Mouse (Mus musculus): ENCODE measurements at regions not wholly inside any gene's neighbourhood (a gene's known extent, or its start where the extent isn't known, plus 50 kb on each side); places are given as distances from the start of the nearest gene placed in this dataset.

- no peak for DNase-seq (ENCODE audit: low spot score)
Measured at GRCm38 (mm10) chr4:140463296-140463695, 202.5 kb downstream of the Arhgef10l start.

DNA sequence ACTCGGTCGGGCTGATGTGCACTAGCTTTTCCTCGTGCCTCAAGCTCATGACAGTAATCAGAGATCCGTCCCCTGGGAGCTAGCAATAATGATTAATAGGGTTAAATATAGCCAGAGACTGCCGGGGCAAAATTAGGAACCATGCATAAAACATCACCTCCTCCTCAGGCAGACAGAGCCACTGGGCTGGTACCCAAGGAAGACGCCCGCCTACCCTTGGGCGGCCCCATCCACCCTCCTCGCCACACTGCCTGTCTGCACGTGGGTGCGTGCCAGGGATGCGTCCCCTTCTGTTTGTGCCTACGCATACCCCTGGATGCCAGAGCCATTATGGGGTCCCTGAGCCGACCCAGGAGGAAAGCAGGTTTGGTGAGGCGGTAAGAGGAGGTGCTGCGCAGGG is 204.5 kb downstream of the Arhgef10l start:
- DNase-seq (ENCODE audit: low spot score) = no peak

- no peak for DNase-seq (ENCODE audit: low spot score)
Measured at GRCm38 (mm10) chr4:140449062-140449461, 202.5 kb upstream of the Igsf21 start.

- no peak for DNase-seq (ENCODE audit: low spot score)
Measured at GRCm38 (mm10) chr4:140446455-140446854, 199.9 kb upstream of the Igsf21 start.

DNA sequence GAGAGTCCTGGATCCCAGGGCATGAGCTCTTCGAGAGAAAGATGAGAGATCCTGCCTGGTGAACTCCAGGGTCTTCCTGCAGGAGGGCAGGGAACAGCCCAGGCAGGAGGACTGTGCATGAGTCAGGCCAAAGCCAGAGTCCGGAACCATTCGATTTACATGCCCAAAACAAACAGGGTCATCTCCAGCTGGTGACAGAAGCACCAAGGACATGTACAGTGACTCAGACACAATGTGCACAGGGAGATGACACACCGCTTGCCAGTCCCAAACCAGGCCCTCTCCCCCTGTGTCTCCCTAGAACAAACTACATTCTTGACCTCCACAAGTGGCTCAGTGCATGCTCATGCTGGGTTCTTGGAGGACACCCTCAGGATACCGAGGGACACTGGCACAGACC is 199.3 kb upstream of the Igsf21 start:
- no peak for DNase-seq (ENCODE audit: low spot score)

DNA sequence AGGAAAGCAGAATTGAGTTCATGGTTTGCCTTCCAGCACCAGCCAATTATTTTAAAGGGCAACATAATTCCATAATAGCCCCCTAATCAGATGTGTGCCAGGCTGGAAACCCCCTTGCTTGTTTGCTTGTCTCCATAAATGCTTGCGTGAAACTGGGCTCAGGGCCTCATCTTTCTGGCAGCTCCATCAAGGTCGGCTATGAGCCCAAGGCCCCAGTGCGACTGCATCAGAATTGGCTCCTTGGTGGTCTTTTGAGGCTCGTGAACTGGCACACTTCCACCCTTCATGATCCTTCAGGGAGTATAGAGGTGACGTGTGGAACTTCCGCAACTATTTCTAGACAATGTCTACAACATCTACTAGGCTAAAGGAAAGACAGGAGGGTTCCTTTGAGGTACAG is 196.6 kb upstream of the Igsf21 start:
- DNase-seq (ENCODE audit: low spot score) = no peak

DNA sequence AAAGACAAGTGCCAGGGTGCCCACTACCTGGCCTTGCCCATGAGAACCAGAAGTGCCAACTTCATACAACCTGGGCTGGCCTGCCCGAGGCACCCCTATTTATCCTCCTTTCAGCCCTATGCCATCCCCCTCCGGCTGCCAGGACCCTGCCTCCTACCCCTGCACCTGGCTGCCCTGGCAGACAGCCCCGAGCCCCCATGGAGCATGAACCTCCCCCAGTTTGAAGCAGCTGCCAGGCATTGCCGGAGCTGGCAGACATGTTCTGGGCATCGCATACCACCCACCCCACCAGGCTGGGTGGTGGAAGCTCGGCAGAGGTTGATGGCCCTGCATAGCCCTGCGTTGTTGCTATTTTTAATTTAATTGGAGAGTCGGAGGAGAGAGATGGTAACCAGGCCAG is 195.2 kb upstream of the Igsf21 start:
- no peak for DNase-seq (ENCODE audit: low spot score)

- no peak for DNase-seq (ENCODE audit: low spot score)
Measured at GRCm38 (mm10) chr4:140439856-140440255, 193.3 kb upstream of the Igsf21 start.

DNA sequence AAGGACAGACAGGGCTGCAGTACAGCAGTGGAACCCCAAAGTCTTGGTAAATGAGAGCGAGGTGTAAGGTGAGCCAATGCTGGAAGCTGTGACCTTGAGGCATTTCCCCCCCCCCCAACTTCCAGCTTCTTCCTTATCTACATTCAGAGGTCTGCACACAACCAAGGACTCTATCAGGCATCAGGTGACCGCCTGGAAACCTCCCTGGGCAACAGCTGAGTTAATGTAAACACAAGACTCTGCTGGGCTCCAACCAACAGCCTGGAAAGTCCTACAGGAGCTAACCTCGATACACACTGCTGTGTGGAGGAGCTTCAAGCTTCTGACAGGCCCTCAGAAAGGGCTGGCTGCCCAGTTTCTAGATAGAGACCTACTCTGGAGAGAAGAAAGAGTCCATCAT is 189.4 kb upstream of the Igsf21 start:
- DNase-seq (ENCODE audit: low spot score) = no peak

- peak; percentile 38 for DNase-seq (ENCODE audit: low spot score)
Measured at GRCm38 (mm10) chr4:140433744-140434542, 187.4 kb upstream of the Igsf21 start.

GRCm38 (mm10) chr4:140432101-140432500 is 185.5 kb upstream of the Igsf21 start:
- DNase-seq (ENCODE audit: low spot score) = no peak

DNA sequence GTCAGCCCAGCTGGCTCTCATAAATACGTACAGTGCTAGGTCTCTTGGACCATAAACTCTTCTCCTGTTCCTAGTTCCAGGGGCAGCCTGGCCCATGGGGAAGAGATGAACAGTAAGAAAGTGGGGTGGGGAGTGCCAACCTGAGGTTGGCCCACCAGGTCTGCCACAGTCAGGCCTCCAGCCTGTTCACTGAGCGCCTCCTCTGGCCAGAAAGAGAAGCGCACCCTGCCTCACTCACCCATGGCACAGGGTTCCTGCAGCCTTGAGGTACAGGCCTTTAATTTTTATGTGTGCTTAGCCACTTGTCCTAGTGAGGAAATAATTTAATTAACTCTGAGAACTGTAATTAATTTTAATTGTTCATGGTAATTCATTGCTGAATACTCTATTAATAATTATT is 180.5 kb upstream of the Igsf21 start:
- no peak for DNase-seq (ENCODE audit: low spot score)

DNA sequence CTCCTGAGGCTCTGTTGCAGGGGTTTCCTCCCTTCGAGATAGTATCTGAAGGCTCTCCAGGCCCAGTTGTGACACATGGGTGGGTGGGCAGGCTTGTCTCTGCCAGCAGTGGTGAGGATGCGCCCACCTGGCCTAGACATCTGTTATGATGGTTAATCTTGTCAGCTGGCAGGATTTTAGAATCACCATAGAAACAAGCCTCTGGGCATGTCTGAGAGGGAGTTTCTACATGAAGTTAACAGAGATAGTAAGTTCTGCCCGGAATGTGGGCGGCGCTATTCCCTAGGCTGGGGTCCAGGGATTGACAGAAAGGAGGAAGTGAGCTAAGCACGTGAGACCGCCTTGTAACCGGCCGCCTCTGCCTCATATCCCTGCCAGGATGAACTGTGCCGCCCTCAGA is 177.2 kb upstream of the Igsf21 start:
- no peak for DNase-seq (ENCODE audit: low spot score)

DNA sequence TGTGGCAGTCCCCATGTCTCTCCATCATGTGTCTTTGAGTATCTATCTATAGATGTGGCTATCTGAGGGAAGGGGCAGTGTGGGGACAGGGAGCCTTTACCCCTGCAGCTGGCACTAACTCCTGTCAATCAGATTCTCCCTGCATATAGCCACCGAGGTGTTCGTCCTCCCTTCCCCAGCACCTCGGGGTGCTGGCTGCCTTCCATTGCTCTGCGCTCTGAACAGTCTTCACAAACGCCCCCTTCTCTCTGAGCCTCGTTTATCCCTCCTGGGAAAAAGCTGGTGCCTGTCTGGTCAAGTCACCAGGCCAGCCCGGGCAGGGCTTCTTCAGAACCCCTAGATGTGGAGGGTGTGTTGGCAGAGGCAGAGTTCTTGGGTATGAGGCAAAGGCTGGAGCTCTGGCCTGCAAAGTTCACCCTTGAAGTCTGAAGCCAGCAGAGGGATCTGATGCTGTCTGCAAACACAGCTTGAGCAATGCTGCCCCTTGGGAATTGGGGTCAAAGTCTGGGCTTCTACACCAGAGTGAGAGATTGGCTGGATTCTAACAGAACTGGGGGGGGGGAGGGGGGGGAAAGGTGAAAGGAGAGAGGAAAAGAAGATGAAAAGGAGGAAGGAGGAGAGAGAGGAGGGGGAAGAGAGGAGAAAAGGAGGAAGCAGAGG is 175.5 kb upstream of the Igsf21 start:
- DNase-seq (ENCODE audit: low spot score) = peak; percentile 24

DNA sequence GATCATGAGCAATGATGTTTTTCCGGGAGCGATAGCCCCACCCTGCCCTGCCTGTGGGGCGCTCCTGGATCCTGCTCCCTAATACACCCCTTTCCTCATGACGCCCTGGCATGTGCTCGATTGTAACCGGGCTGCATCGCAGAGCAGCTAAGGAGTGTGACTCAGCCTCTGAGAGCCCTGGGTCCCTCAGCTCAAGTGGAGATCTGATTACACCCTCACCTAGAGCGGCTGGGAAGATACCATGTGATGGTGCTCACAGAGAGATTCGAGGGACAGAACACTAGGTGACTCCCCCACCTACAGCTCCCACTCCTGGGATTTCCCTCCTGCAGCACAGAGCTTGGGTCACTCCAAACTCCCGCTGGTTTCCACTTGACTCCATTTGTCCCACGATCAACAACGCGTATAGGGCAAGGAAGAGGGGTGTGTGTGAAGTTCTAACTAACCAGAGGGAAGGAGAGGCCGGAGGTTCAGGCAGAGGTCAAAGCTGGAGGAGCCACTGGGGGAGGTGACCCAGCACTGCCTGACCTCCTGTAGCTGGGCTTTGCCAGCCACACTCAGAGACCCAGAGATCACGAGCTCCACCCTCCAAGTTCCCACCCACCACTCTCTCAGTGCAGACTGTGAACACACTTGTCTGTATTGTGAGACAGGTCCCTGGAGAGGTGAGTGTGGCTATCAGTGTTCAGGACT is 173.3 kb upstream of the Igsf21 start:
- no peak for DNase-seq (ENCODE audit: low spot score)

DNA sequence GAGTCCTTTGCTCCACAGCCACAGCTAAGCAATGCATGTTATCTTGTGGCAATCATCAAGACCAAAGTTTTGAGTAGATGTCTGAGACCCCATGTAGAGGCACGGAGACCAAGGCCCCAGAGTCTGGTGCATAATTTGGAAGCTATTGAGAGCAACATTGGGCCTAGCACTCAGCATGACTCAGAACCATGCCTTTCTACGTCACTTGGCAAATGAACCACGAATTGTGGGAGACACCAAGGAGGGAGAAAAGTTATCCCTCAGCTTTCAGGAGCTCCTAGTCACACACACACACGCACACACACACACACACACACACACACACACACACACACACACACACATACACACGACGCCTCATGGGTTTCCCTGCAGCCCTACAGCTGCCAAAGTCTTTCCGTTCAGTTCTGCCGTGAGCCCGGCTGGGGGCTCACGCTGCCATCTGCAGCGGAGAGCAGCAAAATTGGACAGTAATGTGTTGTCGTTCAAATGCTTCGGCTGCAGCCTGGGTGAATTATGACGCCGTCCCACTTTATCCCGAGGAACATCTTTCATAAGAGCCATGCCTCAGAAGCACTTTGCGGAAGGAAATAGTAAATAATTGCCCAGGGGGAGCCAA is 165.8 kb upstream of the Igsf21 start:
- DNase-seq (ENCODE audit: low spot score) = no peak

GRCm38 (mm10) chr4:140408446-140408845 is 161.9 kb upstream of the Igsf21 start:
- DNase-seq (ENCODE audit: low spot score) = no peak

DNA sequence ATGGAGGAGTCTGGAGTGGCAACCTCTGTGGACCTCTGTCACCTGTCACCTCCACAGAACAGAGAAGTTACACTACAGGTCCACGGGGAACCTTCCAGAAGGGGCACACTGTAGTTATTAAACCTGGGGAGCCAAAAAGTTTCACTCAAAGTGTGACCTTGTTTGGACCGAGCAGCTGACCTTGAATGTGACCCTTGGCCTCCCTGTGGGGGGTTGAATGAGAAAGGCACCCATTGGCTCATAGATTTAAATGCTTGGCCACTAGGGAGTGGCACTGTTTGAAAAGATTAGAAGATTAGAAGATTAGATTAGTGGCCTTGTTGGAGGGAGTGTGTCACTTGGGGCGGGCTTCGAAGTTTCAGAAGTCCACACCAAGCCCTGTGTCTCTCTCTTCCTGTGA is 160.3 kb upstream of the Igsf21 start:
- DNase-seq (ENCODE audit: low spot score) = no peak

GRCm38 (mm10) chr4:140405993-140406881 is 159.7 kb upstream of the Igsf21 start:
- peak; percentile 7 for DNase-seq (ENCODE audit: low spot score)

GRCm38 (mm10) chr4:140405427-140405826 is 158.8 kb upstream of the Igsf21 start:
- no peak for DNase-seq (ENCODE audit: low spot score)

- no peak for DNase-seq (ENCODE audit: low spot score)
Measured at GRCm38 (mm10) chr4:140403128-140403527, 156.5 kb upstream of the Igsf21 start.

DNA sequence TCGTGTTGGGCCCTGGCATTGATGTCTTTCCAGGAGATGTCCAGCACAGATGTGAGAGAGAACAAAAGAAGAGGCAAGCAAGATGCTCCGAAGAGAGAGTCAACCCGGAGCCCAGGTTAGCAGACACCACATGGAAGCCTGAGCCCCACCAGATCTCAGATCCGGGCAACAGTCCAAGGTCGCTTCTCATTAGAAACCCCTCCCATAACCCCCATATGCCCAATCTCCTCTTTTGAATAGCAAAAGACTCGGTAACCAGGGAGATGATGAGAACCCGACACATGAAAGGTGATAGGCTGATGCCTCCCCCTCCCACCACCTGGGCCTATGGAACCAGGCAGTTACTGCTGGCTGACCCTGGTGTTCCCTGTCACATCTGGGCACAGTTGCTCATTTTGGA is 155.7 kb upstream of the Igsf21 start:
- DNase-seq (ENCODE audit: low spot score) = no peak
